Mouse (Mus musculus): ENCODE data around the gene Ccdc17. TPM values are rescaled to one million over a fixed set of nuclear protein-coding genes. Genes with fewer than 3 reads are reported as not detected.

The Ccdc17 gene
- total RNA-seq, 2 experiments from 2014 or later: 2.1 to 3.2 TPM

GRCm38 (mm10) chr4:116642071-116642470, 45.6 kb downstream of the Ccdc17 start:
- intact Hi-C loops (cut with DNase I): no loop called here
- no peak for DNase-seq

DNA sequence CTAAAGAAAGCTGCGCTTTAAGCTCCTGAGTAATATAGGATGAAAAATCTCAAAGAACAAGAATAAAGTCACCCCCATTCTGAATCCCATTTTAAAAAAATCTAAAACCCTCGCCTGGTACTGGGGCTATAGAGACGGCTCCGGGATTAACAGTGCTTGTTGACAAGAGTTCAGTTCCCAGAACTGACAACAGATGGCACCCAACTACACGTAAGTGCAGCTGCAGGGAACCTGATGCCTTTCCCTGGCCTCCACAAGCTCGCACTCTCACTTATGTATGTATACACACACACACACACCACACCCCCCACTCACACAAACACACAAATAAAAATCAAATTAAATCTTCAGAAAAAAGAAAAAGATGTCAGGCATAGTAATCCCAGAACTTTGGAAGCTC, 47.9 kb downstream of the Ccdc17 start:
- DNase-seq: peak; percentile 33 to 57
- intact Hi-C loops (cut with DNase I): no loop called here

- intact Hi-C loops (cut with DNase I): no loop called here
These were observed 49.2 kb downstream of the Ccdc17 start for GRCm38 (mm10) chr4:116645624-116646023.

DNA sequence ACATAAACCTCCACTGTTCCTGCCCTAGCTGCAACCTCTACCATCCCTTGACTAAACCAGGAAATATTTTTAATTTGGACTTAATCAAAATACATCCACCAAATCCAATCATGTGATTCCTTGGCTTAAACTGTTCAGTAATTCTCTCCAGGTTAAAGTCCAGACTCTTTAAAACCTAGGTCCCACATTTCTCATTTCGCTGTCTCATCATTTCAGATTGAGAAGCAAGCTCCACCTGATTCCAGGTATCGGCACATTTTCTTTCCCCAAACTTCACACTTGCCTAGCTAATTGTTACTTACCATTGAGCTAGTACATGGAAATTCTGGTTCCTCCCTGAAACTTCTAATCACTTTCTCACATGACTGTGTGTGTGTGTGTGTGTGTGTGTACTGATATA, 53.0 kb downstream of the Ccdc17 start:
- DNase-seq: no peak
- intact Hi-C loops (cut with DNase I): no loop called here

More at GRCm38 (mm10) chr4:116645624-116646023, 49.2 kb downstream of the Ccdc17 start:
- DNase-seq: no peak

Other genes with a start within 250 kb of the Ccdc17 start
- 10 to 100 TPM; 90.2 to 97.5 TPM for gene Mast2, start 132.5 kb upstream of the Ccdc17 start, total RNA-seq (2021)
- 10 to 100 TPM; 15.1 to 17.1 TPM for gene Ipp, start 89.1 kb upstream of the Ccdc17 start, total RNA-seq (2021)
- gene Tmem69, start 40.7 kb upstream of the Ccdc17 start, total RNA-seq (2021): 10 to 100 TPM; 19.4 to 19.8 TPM
- 10 to 100 TPM; 67.7 to 72.3 TPM for gene Gpbp1l1, start 39.0 kb upstream of the Ccdc17 start, total RNA-seq (2021)
- 10 to 100 TPM; 46.4 to 53.6 TPM for gene Nasp, start 31.3 kb downstream of the Ccdc17 start, total RNA-seq (2021)
- gene Akr1a1, start 55.0 kb downstream of the Ccdc17 start, total RNA-seq (2021): 100 to 1,000 TPM; 419 to 457 TPM
- 100 to 1,000 TPM; 420 to 430 TPM for gene Prdx1, start 88.9 kb downstream of the Ccdc17 start, total RNA-seq (2021)
- gene Mmachc, start 111.8 kb downstream of the Ccdc17 start, total RNA-seq (2021): 10 to 100 TPM; 32.8 to 40.0 TPM
- gene Ccdc163, start 111.9 kb downstream of the Ccdc17 start, total RNA-seq (2021): 1 to 10 TPM; 8.3 to 9.1 TPM
- gene Tesk2, start 124.3 kb downstream of the Ccdc17 start, total RNA-seq (2021): 1 to 10 TPM; 1.7 to 2.1 TPM
- gene Toe1, start 211.0 kb downstream of the Ccdc17 start, total RNA-seq (2021): 10 to 100 TPM; 13.2 to 13.6 TPM
- gene Mutyh, start 211.1 kb downstream of the Ccdc17 start, total RNA-seq (2021): 1 to 10 TPM; 1.7 to 1.9 TPM
- gene Hpdl, start 225.1 kb downstream of the Ccdc17 start, total RNA-seq (2021): 1 to 10 TPM; 3.5 to 3.8 TPM

Data from heart, postnatal 10 days (tissue).